Mouse (Mus musculus) kidney, adult 11 months (tissue): ENCODE data around the gene Gm49378.
A peak's percentile ranks its signal among the peaks of the same experiment; 100 is the strongest.

Source experiments
- DNase-seq: peaks from one replicate; pipeline ENCODE4 v3.0.0; 2022

The Gm49378 gene

DNA sequence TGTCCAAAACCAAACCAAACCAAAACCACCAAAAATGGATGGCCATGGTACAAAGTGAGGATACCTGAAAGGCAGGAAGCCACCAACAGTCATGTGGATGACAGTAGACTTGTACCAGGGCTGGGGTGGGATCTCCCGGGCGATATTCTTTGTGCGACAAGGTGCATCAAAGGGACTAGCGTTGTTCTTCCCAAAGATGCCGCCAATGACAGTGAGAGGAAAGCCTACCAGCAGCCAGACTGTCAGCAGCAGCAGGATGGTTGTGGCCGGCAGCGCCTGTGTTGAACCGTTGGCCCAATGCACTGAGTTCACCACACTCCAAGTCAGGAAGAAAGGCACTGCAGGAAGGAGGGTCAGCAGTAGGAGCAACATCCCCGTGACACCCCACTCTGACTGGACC lies at the start of gene Gm49378:
Gene Gm49378, minus strand, starts transcription at position 101 of the 400 bp plus-strand sequence.
- DNase-seq = no peak

GRCm38 (mm10) chr14:55682118-55682493 lies 44.4 kb upstream of the Gm49378 start:
- DNase-seq = no peak

DNA sequence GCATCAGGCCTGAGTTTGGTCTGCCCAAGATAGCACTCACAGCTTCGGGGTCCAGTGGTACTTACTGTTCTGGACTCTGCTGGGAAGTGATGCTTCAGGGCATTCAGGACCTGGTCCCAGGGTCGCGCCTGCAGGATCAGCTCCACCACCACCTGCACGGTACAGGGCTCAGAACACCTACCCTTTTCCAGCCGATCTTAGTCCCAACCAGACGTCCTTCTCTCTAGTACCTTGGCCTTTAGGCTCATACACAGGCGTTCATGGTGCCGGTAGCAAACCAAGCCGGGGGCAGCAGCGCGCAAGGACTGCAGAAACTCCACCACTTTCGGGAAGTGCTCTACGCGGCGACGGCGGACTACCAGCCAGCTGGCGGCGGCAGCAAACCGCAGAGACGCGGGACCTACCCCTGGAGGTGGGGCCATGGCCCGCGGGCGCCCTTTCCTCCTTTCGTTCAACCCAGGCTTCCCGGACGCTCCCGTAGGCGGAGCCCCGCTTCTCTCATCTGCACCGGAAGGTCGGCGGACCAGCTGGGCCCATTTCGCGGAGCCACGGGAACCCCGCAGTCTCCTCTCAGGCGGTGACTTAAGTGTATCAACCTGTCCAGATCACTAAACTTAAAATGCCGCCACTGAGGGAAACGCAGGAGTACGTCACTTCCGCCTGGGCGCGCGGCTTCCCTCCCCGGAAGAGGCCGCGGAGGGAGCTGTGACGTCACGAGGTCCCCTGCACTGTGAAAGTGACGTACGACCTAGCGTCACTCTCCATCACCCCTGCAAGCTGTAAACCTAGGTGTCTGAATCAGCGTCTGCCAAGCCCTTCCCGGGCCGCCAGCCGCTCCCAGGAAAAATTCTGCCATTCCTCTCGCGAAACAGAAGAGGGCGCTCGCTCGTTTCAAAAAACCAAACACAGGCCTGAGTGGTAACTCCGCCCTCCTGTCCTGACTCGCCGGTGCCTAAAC lies 43.7 kb upstream of the Gm49378 start, which contains the start of gene Tinf2:
Gene Tinf2, minus strand, starts transcription at position 661 of the 958 bp plus-strand sequence.
- DNase-seq = peak; percentile 94

DNA sequence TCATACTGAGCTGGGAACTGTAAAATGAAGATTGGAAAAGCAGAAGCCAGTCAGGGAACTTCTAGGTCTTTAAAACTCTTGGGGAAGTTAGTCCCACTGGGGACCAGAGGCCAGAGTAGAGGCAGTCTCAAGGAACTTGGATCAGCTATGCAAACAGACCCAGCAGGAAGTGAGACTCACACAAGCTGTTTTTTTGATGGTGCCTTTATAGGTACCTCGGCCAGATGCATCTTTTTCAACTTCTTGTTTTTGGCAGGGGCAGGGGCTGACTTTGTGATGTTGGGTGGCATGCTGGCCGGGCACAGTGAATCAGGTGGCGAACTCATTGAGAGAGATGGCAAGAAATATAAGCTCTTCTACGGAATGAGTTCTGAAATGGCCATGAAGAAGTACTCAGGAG lies 39.9 kb upstream of the Gm49378 start:
- DNase-seq = no peak

- no peak for DNase-seq
Observed at GRCm38 (mm10) chr14:55672741-55673060, 35.0 kb upstream of the Gm49378 start.

DNA sequence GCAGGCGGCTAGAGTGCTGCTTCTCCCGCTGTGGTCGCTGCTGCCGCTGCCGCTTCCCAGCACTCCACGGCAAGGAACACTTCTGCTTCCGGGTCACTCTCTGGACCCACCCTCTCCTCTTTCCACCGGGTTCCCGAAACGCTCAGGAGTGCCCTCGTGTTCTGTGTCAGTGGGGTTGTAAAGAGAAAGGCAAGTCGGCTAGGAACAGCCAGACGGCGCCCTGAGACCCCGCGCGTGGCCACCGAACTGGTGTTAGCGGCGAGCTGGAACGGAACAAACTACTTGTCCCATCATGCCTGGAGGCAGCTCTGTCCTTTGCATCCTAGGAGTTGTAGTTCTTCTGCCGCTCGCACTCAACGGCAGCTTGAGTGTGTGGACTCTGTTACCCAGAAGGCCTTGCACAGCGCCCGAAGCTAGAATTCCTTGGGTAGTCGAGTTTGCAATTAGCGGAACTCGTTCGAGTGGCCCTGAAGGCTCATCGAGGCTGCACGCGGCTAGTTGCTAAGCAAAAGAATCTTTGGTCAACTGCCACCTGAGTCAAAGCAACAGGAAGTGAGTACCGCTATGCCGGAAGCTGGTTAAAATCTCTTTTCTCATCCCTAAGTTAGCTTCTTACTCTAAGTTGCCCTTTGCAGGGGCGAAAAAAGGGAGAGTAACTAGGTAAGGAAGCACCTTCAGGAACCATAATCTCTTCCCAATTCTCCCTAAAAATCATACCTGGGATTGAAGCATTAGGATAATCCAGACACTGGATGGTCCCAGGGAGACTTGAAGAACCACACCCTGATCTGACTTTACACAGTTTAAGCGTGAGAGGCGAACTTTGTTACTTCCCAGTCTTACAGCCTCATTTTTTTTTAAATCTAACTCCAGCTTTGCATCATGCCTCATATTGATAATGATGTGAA lies 34.4 kb upstream of the Gm49378 start, which contains the start of the genes Gmpr2 and Nedd8:
Gene Gmpr2, plus strand, starts transcription at position 109 of the 908 bp plus-strand sequence.
Gene Nedd8, minus strand, starts transcription at position 292 of the 908 bp plus-strand sequence.
- DNase-seq = peak; percentile 97

- no peak for DNase-seq
Observed at GRCm38 (mm10) chr14:55671486-55671832, 33.8 kb upstream of the Gm49378 start.

DNA sequence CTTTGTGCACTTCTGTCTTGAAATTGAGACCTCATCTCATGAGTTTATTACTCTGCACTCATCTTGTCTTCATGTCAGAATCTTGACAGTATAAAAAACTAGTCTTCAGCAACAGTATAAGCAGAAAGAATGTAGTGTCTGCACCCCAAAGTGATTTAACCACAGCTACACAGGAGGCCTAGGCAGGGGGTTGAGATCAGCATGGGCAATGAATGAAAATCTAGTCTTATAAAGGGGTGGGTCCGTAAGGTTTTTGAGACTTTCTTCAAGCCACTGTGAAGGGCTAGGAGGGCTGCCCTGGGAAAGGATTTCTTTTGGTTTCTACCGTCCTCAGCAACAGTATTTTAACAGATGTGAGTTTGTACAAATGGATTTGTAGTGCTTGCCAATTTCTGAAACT lies 22.9 kb upstream of the Gm49378 start:
- DNase-seq = no peak

DNA sequence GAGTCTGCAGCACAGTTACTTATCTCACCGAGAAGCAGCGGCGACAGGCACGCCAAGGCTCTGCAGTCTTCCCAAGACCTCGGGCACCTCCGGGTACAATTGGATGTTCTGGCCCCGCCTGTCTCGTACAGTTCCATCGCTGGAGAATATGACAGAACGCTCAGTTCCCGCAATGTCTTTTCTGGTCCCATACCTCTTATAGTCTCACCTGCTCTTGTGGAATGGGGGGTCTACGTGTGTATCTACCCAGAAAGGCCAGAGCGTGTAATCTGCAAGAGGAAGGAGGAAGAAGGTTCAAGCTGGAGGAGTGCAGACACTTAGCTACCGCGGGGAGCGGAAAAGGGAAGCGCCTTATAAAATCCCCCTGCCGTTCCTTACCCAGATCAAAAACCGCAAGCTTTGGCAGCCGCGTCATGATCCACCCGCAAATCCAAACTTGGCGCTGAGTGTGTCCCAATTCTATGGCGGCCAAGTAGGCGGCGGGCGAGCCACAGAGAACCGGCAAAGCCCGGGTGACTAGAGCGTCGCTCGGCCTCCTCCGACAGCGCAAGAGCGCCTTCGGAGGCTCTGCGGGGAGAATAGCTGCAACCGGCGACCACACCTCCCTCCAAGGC lies 22.4 kb upstream of the Gm49378 start, which contains the start of gene Mdp1:
Gene Mdp1, minus strand, starts transcription at position 549 of the 614 bp plus-strand sequence.
- DNase-seq = peak; percentile 71

DNA sequence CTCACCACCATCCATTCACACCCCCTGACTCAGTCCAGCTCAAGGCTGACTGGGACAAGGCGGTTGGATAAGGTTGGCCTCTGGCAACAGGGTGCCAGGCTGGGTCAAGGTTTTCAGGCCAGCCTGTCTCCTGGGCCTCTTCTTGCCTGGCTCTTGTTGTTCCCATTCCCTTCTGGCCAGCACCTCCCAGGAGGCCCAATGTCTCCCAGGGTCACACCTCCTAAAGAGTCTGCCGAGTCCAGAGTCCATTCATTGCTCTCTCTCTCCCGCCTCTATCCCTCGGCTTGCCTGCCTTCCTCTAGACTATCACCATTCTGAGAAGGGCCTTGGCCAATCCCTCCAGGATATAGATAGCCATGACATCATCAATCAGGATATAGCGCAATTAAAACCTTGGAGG lies 20.3 kb upstream of the Gm49378 start:
- DNase-seq = peak; percentile 73

- DNase-seq = no peak
Observed at GRCm38 (mm10) chr14:55656935-55657334, 19.2 kb upstream of the Gm49378 start.

DNA sequence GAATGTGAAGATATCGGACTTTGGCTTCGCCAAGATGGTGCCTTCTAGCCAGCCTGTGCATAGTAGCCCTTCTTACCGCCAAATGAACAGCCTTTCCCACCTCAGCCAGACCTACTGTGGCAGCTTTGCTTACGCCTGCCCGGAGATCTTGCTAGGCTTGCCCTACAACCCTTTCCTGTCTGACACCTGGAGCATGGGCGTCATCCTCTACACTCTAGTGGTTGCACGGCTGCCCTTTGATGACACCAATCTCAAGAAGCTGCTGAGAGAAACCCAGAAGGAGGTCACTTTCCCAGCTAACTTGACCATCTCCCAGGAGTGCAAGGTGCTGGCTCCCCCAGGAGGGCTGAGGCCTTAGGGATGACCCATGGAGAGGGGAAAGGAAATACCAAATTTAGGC lies 13.8 kb upstream of the Gm49378 start:
- no peak for DNase-seq

GRCm38 (mm10) chr14:55649884-55650283 lies 12.2 kb upstream of the Gm49378 start, which contains the start of gene Tssk4:
Gene Tssk4, plus strand, starts transcription at chr14:55650184.
- no peak for DNase-seq

GRCm38 (mm10) chr14:55644261-55644888 lies 6.7 kb upstream of the Gm49378 start:
- DNase-seq = no peak

DNA sequence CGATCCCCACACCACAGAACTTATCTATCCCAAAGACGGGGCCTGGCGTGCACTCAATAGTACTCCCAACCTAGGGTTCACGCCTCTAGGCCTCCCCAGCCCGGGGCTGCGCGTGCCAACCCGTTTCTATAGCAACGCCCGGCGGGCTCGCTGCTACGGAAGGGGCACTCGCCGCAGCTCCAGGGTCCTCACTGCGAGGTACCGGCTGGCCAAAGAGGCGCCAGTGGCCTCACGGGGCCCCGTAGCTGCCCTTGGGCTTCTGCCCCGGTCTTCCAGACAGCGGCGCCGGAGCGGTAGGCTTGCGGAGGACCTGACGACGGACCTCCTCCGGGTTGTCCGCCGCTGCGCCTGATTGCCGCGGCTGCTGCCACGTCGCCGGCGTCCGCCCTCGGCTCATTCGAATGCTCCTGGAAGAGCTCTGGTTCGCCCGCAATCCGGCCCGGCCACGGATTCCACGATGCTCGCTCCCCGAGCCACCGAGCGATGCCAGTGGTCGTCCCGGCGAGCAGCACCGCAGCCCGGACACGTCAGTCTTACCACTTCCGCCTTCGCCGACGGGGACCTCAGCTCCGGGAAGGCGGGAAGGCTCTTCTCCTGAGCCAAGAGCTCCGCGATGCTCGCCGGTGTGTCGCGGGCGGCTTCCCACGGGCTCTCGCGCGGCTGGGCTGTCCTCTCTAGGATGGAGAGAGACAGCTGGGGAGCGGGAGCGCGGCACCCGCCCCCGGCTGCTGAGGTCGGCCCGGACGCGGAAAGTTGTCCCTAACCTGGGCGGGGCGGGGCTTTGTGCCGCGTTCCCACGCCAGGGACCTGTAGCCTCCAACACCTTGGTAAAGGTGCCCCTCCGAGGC lies 5.6 kb upstream of the Gm49378 start, which contains the start of gene Tm9sf1:
Gene Tm9sf1, minus strand, starts transcription at position 747 of the 848 bp plus-strand sequence.
- peak; percentile 89 for DNase-seq

- DNase-seq = no peak
Observed at GRCm38 (mm10) chr14:55642679-55643059, 5.0 kb upstream of the Gm49378 start.

GRCm38 (mm10) chr14:55641291-55641690 lies 3.6 kb upstream of the Gm49378 start:
- no peak for DNase-seq

GRCm38 (mm10) chr14:55640816-55641215 lies 3.1 kb upstream of the Gm49378 start:
- DNase-seq = no peak

DNA sequence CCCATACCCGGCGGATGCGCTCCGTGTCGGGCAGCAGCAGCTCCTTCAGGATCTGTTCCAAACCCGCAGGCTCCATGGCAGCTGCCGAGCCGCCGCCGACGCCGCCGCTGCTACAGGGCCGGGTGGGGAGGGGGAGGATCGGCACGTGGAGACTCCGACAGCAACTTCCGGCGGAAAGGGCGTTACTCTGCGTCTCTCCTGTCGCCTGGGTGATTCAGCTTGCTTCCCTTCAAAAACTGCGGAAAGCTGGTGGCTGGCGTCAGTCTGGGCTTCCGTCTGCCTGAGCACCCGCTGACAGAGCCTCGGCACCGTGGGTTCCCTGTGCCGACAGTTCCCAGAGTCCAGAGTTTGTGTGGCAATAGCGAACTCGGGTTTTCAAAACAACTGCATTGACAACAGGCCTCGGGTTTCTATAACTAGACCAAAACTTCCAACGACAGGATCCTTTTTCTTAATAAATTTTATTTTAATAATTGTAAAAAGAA lies 2.1 kb downstream of the Gm49378 start, which contains the start of gene Ipo4:
Gene Ipo4, minus strand, starts transcription at position 435 of the 485 bp plus-strand sequence.
- DNase-seq = peak; percentile 85

DNA sequence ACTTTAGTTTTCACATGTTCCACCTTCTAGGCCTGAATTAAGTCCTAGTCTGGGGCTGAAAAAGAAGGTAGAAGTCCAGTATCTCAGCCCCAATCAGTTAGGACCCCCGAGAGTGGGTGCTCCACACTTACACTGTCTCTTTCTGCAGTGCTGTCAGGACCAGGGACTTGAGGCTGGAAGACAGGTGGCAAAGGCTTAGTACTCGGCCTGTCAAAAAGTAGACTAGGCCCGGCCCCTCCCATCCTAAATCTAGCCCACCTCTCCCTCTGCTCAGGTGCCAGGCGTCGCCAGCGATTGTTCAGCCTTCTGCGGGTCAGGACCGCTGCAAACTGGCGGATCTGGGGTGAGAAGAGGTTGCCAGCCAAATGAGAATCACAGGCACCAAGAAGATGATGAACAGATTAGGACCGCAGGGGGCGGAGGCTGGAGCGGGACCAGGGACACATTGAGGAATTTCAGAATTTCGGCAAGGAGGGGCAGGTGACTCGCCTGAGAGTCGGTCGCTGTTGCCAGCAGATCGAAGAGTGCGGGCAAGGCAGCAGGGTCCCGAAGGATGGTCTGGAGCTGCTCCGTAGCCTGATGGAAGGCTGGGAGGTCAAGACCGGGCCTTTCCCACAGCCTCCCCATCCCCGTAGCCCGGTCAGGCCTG lies 2.7 kb downstream of the Gm49378 start:
- DNase-seq = peak; percentile 25
